Mouse (Mus musculus): ENCODE measurements around the gene Epsti1. TPM values are rescaled to one million over a fixed set of nuclear protein-coding genes. Genes with fewer than 3 reads are reported as not detected.

The Epsti1 gene
- polyA plus RNA-seq, 1 experiment = 17.6 TPM

DNA sequence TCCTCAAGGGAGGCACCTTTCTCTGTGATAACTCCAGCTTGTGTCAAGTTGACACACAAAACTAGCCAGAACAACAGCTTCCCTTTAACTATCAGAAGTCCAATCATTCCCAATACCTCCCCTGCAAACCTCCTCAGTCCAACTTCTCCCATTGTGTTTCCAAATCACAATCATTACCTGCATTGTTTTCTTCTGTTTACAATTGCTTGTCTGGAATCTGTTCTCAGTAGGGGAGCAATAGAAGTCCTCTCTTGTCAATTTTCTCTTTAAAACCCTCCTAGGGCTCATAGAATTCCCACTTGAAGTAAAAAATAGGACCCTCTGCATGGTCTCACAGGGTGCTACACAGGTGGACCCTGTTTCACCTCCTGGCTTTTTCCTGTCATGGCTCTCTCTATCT lies 93.7 kb downstream of the Epsti1 start:
- DNase-seq (ENCODE audit: low read depth, low spot score) = no peak

DNA sequence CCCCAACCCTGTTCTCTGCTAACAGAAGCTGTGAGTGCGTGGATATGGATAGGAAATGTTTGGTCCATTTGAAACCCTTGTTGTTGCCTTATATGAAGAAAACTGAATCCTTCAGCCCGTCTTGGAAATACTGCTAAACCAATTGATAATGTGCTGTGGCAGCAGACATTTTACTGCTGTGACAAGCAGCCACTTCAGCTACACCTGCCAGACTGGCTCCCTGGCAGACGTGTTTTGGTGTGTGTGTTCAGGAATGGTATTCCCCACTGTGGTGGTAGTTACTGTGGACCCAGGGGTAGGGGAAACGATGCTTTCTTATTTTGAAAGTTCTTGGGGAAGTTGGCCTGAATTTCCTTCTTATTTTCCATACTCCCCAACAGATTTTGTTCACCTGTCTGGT lies 100.4 kb downstream of the Epsti1 start:
- WGBS = 73% methylated on average over 4 of the region's 4 CpGs

DNA sequence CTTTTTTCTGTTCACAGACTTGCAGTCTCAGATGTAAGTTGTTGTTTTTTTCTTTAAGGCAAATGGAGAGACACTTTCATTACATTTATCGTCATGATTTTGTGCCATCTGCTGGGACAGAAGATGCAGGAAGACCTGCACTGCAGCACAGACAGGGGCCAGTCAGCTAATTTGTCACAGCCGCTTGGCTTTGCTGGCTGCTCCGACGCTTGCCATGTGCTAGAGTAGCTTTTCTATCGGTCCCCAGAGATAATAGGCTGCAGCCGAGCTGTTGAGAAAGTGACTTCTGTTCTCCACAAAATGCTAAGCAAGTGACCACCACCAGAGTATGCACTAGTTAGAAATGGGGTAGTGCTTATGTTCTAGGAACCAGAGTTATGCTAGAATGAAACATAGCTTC lies 104.0 kb downstream of the Epsti1 start:
- WGBS = 72% methylated on average over 6 of the region's 6 CpGs
- no peak for DNase-seq (ENCODE audit: low read depth, low spot score)

More for the DNA sequence above, 100.4 kb downstream of the Epsti1 start:
- no peak for DNase-seq (ENCODE audit: low read depth, low spot score)

DNA sequence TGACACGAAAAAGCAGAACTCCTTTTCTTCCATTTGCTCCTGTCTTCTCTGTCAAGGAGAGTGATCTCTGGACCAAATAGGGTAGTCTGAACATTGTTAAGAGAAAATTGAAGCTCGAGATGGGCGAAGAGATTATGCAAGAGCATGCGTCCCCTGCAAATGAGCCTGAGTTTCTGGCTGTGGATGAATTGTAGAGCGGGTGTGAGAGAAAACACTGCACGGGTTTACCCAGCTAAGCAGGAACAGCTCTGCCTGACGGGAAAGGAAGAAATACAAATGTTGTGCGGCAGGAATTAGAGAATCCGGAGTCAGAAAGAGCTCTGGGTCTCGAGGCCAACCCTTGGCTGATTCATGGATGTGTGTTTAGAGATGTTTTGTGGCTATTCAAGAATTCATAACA lies 107.8 kb downstream of the Epsti1 start:
- DNase-seq (ENCODE audit: low read depth, low spot score) = no peak

DNA sequence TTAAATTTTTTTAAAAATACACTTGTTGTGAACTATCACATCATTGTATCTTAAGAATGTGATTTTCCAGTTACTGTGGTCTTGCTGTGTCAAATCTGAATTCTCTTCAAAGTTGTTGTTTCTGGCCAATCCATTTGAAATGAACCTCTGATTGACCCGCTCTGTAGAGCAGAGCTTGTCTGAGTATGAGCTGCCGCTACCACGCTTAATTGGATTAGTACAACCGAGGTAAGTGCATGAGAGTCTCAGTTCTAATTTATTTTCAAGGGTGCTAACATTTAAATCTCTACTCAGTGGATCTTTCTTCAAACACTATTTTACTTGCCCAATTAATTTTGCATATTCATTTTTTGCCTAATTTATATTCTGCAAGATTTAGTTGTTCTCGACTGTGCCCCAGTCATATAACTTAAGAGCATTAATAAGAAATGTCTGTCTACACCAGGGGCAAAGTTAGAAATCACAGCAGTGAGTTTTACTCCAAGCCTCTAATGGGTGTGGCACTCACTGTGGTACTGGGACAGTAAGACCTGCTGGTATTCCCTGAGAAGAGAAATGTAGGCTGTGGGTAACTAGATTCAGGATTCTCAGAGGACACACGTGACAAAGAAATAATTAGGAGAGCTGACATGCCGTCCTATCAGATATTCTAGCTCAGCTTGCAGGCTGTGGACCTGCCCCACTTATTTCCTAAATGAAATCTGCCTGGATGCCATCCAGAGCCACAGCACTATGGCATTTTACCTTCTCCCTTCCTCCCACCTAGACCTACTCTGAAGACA lies 111.7 kb downstream of the Epsti1 start:
- DNase-seq (ENCODE audit: low read depth, low spot score) = no peak
- 82% methylated on average over 7 of the region's 7 CpGs for WGBS

More for the DNA sequence above, 107.8 kb downstream of the Epsti1 start:
- 18% methylated on average over 10 of the region's 10 CpGs for WGBS

DNA sequence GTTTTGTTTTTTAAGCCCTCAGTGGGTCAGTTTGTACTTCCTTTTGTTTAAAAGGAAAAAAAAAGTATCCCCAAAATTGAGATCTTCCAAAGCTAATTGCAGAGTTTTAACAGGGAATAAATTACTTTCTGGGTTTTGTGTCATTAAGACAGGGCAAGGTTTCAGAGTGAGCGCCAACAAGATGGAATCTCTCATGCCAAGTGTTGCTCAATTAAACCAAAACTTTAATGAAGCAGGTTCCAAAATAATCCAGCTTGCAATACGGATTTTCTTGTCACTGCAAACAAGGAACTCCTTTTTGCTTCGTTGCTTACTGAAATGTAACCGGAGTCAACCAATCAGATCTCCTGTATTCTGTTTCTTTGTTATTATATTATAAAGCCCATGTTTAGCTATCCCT lies 112.4 kb downstream of the Epsti1 start:
- WGBS = 71% methylated on average over 4 of the region's 4 CpGs
- no peak for DNase-seq (ENCODE audit: low read depth, low spot score)

DNA sequence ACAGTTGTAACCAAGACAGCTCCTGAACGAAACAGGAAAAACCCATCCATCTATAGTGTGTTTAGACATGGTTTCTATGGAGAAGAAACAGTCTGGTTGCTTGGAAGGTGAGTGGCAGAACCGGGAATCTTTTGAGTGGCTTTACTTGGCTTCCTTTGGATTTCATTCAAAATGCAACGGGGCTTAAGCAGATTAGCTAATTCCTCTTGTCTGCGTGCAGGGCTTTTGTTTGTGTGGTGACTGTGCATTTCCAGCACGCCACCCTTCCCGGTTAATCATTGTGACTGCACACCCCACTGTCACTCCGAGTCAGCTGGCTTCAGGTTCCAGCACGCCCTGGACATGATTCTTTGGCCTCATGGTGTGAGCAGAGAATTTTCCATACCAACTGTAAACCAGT lies 115.9 kb downstream of the Epsti1 start:
- no peak for DNase-seq (ENCODE audit: low read depth, low spot score)
- 48% methylated on average over 8 of the region's 8 CpGs for WGBS

DNA sequence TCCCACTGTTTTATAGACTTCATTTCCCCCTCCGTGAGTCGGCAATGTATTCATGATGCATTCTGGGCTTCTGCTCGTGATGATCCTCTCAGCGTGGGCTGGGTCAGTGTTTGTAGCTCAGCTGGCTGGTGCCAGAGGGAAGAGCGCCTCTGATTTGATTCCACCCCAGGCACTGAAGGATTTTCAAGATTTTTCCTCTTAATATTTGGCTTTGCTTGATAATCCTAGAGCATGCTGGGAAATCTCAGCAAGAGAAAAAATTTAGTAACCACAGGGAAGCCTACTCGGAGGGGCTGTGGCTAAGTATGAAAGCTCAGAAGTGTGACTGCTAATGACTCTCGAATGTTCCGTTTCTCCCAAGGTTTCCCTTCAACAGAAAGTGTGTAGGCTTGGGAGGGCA lies 134.8 kb downstream of the Epsti1 start:
- 76% methylated on average over 8 of the region's 8 CpGs for WGBS
- DNase-seq (ENCODE audit: low read depth, low spot score) = no peak

DNA sequence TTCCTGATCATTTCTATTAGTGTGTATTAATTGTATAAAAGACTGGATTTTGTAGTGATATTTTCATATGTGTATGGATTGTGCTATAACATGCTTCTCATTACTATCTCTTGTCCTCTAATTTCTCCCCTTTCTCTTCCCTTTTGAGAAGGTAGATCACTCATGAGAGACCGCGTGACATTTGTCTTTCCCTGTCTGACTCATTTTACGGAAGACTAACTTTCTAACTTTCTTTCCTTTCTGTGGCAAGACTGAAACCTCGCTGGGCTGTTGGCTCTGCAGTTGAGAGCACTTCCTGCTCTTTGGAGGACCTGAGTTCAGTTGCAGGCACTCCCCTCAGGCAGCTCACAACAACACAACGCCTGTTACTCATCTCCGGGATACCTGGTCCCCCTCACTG lies 136.6 kb downstream of the Epsti1 start:
- no peak for DNase-seq (ENCODE audit: low read depth, low spot score)
- WGBS = 79% methylated on average over 6 of the region's 6 CpGs

DNA sequence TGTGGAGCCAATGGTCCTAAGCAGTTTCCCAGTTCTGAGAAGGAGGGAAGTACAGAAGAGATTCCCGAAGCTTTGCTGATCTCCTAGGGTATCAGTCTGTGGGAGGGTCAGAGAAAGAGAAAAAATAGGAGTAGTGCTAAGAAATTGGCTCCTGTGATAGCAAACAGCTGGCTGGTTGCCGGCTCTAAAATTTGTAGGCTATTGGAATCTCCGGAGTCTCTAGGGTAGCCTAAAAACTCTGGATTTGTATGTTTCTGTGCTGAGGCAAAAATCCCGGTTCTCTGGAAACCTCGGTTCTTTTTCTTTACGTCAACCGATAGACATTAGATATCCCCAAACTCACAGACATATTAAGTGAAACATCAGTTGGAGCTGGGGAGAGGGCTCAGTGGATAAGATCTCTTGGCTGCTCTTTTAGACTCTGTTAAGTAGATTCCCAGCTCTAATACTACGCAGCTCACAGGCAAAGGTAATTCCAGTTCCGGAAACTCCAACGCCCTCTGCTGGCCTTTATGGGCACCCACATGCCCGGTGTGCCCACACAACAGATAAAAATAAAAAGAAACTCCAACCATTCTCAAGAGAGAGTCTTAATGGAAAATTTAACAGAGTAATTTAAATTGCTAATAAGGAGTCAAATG lies 138.0 kb downstream of the Epsti1 start:
- no peak for DNase-seq (ENCODE audit: low read depth, low spot score)
- 80% methylated on average over 11 of the region's 11 CpGs for WGBS

DNA sequence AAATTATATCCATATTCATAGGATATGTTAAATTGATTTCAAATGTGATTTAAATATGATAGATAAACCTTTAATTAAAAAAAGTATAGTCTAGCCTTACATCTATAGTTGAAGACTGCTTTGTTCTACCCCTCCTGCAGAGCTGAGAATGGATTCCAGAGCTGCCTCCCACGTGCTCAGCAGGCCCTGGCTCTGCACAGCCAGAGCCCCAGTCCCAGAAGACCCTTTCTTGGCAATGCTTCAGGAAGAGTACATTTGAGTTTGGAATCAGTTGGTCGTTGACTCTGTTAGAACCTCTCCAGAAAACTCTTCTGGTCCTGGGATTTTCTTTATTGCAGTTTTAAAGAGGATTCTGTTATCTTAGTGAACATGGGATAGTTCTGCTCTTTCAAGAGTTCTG lies 139.0 kb downstream of the Epsti1 start:
- no peak for DNase-seq (ENCODE audit: low read depth, low spot score)
- 35% methylated on average over 2 of the region's 2 CpGs for WGBS

DNA sequence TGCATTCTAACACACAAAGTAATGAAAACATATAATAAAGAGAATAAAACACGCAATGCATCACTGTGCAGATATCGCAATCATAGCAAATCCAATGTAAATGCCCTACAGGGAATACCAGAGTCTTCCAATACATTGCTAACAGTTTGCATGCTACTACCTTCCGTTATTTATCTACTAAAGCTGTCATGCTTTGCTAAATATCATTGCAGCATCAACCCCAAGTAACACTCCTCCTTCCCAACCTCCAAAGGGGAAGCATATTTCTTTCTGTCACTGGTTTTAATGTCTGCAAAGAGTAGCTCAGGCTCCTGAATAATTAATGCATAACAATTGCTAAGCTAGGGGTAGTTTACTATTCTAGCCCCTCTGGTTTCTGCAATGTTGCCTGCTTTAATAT lies 144.2 kb downstream of the Epsti1 start:
- DNase-seq (ENCODE audit: low read depth, low spot score) = no peak
- WGBS = 90% methylated on average over 3 of the region's 3 CpGs

DNA sequence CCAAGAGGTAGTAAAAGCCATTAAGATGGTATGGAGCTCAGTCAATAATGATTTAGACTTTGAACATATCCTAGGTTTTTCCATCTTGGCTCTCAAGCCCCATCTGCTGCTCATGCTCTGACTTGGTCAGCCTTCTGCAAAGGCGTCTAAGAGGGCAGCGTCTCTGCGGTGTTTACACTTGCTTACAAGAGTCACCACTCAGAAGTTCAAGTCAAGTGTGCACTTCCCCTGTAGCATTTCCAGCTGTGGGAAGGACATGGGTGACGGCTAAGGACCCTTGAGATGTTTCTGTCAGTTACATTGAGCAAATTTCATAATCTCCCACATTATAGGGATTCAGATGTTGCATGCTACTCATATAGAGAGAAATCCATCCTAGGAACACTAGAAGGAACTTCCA lies 144.6 kb downstream of the Epsti1 start:
- DNase-seq (ENCODE audit: low read depth, low spot score) = no peak
- WGBS = 56% methylated on average over 4 of the region's 4 CpGs

Other genes with a start within 250 kb of the Epsti1 start
- 6.0 and 6.4 TPM in 2 replicates for gene Dnajc15, start 29.1 kb upstream of the Epsti1 start, polyA plus RNA-seq (2012; rRNA removed)
- gene Fam216b, start 184.8 kb downstream of the Epsti1 start, polyA plus RNA-seq (2012; rRNA removed) = not detected in 2 replicates

Measured in large intestine, adult 2 months (tissue).